Mouse (Mus musculus) kidney, postnatal 10 days (tissue): ENCODE measurements around the gene Bpifb6.
A peak's percentile ranks its signal among the peaks of the same experiment; 100 is the strongest.

Source experiments
- DNase-seq: peaks from one replicate; pipeline ENCODE4 v3.0.0; 2021; ENCODE audit warnings: mixed read lengths

The Bpifb6 gene

GRCm38 (mm10) chr2:153900088-153900487 is at the start of gene Bpifb6:
Gene Bpifb6 (plus strand): TSS chr2:153900388.
- no peak for DNase-seq

DNA sequence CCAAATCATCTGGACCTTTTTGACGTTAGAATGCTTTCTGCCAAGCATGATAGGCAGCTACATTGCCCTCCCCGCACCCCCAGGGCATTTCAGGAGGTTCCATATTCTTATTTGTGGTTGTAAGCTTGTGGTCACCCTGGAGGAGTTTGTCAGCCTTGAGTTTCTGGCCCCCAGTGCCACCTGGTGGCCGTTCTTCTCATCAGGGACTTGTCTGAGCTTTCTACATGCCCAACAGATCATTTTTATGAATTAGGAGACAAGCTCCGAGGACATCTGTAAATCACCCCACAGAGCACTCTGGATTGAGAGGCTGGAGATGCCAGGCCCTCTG is 49.2 kb upstream of the Bpifb6 start:
- DNase-seq = peak; percentile 85

- DNase-seq = no peak
These were observed 46.6 kb upstream of the Bpifb6 start for GRCm38 (mm10) chr2:153853544-153853943.

DNA sequence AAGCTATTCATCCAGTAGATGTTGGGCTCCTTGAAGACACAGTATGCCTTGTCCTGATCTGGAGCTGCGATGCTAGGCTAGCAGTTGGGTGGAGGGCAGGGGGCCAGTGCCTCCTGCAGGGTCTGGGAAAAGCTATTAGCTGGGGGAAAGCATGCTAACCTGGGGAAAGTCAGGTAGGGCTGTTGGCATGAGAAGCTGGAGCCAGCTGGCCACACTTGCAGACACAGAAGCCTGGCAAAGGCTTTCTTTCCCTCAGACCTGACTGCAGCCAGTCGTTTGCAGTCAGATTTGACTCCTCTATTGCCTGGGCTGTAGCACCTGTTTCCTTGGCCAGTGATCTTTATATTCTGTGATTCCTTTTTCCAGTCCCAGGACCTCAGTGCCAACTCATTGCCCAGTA is 40.6 kb upstream of the Bpifb6 start:
- DNase-seq = no peak

DNA sequence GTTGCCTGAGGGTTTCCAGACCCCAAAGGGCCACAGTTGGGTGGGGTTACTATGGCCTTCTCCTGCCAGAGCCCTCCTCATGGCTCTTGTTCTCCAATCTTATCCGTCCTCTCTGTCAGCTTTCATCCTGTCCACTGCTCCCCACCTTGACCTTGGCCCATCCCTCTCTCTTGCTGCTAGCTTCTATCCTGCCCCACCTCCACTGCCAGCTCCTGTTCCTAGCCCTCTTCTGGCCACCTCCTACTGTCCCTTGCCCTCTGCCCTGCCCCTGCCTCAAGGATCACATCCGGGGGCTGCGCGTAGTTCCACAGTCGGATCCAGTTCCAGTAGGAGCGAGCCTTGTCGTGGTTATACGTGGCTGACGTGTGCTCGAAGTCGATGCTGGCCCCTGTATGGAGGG is 39.9 kb upstream of the Bpifb6 start:
- DNase-seq = no peak

GRCm38 (mm10) chr2:153860715-153861114 is 39.5 kb upstream of the Bpifb6 start:
- no peak for DNase-seq

- no peak for DNase-seq
These were observed 38.2 kb upstream of the Bpifb6 start for GRCm38 (mm10) chr2:153861960-153862359.

DNA sequence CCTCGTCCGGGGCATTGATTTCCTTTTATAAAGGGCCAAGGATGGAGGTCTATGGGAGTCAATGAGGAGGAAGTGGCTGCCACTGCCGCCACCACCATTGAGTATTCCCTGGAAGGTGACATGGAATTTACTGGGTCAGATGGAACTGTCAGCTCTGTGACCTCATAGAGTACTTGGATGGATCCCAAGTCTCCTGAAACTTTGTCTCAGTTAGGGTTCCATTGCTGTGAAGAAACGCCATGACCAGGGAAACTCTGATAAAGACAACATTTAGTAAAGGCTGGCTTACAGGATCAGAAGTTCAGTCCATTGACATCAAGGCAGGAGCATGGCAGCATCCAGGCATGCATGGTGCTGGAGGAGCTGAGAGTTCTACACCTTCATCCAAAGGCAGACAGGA is 29.2 kb upstream of the Bpifb6 start, which contains the start of gene Sun5:
Gene Sun5 (minus strand): TSS at position 101 of the 400 bp plus-strand sequence.
- no peak for DNase-seq

DNA sequence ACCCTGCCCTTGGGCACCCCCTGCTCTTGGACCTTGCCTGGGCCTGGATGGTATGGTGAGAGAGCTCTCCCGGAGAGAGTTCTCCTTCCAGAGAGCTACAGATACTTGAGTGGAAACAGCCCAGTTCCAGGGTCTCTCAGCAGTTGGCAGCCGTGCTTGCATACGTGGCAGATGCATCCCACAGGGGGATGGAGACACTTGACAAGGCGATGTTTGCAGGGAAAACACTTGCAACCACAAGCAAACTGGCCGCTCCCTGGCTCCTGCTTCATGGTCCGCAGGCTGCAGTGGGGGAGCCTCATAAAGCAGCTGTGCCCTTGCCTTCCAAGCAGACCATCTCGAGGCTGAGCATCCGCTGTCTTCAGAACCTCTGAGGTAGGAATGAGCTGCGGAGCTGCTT is 25.4 kb upstream of the Bpifb6 start, which contains the start of gene Bpifb2:
Gene Bpifb2 (plus strand): TSS at position 301 of the 400 bp plus-strand sequence.
- DNase-seq = no peak

GRCm38 (mm10) chr2:153899111-153899510 is 1.1 kb upstream of the Bpifb6 start:
- DNase-seq = no peak

DNA sequence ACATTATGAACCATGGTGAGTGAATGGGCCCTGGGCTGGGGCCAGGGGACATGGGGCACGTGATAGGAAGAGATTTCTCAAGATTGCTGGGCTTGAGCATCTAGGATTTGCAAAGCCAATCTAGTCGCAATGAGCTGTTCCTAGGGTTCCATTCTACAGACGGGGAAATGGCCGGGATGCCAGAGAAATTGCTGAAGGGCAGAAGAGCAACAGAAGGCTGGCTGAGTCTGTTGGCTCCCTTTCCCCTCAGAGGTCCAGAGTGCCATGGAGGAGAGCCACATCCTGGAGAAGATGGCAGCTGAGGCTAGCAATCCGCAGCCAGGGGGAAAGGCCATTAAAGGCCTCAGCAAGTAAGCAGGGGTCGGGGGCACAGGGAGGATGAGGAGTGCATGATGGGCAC is 2.5 kb downstream of the Bpifb6 start:
- no peak for DNase-seq

GRCm38 (mm10) chr2:153906626-153907025 is 6.4 kb downstream of the Bpifb6 start:
- DNase-seq = no peak

GRCm38 (mm10) chr2:153914151-153914550 is 14.0 kb downstream of the Bpifb6 start:
- no peak for DNase-seq

GRCm38 (mm10) chr2:153917930-153918329 is 17.7 kb downstream of the Bpifb6 start, which contains the start of gene Bpifb3:
Gene Bpifb3 (plus strand): TSS chr2:153918230.
- no peak for DNase-seq

- DNase-seq = no peak
These were observed 21.1 kb downstream of the Bpifb6 start for GRCm38 (mm10) chr2:153921246-153921645.

DNA sequence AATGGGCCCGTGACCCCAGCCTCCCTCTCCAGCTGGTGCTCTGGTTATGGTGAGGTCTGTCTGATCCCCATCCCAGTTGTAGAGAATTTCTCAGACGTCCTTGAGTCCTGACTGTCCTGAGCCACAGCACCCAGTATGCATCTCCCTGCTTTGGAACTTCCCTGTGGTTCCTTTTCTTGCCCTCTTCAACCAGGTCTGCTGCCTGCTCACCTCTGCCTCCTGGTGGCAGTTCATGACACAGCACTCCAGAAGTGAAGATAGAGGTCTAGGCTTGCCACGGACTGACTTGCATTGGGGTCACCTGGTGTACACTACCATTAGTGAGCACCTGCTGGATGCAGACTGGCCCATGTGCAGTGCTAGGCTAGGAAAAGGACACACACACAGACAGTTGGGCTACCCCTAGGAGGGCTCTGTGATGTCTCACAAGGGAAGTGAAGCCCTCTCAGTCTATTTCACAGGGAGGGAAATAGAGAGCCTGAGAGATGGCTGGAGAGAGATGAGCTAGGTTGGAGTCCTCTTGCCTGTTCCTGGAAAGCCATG is 29.8 kb downstream of the Bpifb6 start:
- peak; percentile 71 for DNase-seq

- no peak for DNase-seq
These were observed 30.9 kb downstream of the Bpifb6 start for GRCm38 (mm10) chr2:153931125-153931524.

GRCm38 (mm10) chr2:153933311-153933710 is 33.1 kb downstream of the Bpifb6 start:
- DNase-seq = no peak

DNA sequence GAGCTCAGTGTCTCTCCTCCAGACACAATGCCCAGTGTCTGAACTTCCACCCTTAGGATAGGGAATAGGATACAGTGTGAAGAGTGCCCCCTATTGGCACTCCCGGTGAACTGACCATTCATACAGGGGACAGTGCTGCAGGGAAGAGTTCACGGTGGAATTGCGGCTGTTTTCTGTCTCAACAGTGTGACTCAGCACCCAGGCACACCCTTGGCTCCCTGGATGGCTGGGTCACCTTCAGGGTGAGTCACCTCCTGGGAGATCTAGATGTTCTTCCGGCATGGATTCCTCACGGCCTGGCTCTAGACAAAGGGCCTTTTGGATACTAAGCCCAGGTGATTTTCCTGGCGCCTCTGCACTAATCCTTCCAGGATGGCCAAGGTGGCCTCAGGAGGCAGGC is 35.2 kb downstream of the Bpifb6 start:
- DNase-seq = no peak

GRCm38 (mm10) chr2:153937843-153938242 is 37.7 kb downstream of the Bpifb6 start, which contains the start of gene Bpifb4:
Gene Bpifb4 (plus strand): TSS chr2:153938212.
- DNase-seq = no peak

GRCm38 (mm10) chr2:153943537-153943936 is 43.3 kb downstream of the Bpifb6 start:
- peak; percentile 48 for DNase-seq

DNA sequence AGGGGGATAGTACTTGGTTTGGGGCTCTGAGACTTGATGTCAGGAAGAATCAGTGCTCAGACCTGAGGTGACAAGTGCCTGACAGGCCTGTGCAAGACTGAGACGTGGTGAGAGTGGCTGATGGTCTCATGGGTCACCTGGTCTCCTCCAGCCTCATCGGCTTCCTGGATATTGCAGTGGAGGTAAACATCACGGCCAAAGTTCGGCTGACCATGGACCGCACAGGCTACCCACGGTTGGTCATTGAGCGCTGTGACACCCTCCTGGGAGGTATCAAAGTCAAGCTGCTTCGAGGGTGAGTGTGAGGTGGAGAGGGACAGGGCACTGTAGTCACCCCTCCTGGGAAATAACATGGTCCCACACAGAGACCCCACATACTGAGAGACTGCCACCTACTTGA is 44.4 kb downstream of the Bpifb6 start:
- no peak for DNase-seq

DNA sequence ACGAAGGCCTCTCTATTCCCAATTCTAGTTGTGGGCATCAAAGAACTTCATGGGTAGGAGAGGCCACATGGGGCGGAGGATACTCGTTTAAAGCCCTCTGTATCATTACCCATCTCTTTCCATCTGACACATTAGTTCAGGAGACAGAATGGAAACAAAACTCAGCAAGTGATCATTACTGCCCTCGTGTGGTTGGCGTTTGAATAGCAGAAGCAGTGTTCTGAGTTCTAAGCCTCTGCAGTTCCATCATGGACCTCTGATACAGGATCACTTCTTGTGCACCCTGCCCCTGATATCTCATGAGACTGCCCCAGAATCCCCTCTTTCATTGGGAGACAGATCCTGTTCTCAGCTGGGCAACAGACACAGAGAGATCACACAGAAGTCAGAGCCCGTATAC is 52.7 kb downstream of the Bpifb6 start:
- DNase-seq = peak; percentile 67

DNA sequence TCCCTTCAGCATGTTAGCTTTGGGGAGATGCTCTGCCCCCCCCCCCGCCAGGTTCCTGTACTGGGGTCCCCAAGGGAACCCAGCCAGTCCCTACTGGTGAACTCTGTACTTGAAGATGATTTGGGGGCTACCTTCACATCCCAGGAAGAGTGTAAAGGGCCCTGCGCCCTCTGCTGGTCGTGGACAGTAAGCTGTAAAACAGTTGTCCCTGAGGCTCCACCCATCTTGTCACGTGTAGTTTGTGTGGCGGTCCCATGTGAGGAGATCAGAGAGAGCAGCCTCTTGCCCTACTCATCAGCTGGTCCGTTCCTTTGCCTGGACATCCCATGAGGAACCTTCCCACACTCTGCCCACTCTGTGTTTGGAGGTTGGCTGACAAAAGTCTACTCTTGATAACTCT is 53.6 kb downstream of the Bpifb6 start:
- peak; percentile 55 for DNase-seq
